ENCODE assay signal across 8 mouse cellular contexts in genomic region chr16:63863913-63864330, GRCm38 (mm10). TPM values are rescaled to one million over a fixed set of nuclear protein-coding genes. Genes with fewer than 3 reads are reported as not detected.
DNase-seq lines count a peak whose midpoint lies in the region; ATAC-seq and TF ChIP-seq lines count a peak whose summit lies in the region.

Gene Epha3, minus strand, starts transcription at chr16:63864175.

- H3K27me3 ChIP-seq in forebrain, embryonic 13.5 days = peaks cover 10% of the 10 kb centered on the region; the same call in 1 of the 2 replicates
- no peaks in the 10 kb centered on the region for H3K27me3 ChIP-seq in heart, embryonic 15.5 days
- 0 out of 2 replicates have a peak, but pooled peaks cover 3% of the 10 kb centered on the region for H3K27me3 ChIP-seq in kidney, postnatal 0 days (ENCODE audit: insufficient read depth, low read length)
- peaks cover 5% of the 10 kb centered on the region; the same call in 1 of the 2 replicates for H3K27me3 ChIP-seq in liver, adult 2 months (ENCODE audit: control insufficient read depth, insufficient read depth, low read length)
- peaks cover 13% of the 10 kb centered on the region; the same call in 1 of the 2 replicates for H3K27me3 ChIP-seq in midbrain, postnatal 0 days (ENCODE audit: insufficient read depth, low read length)
- no peaks in the 10 kb centered on the region for H3K27me3 ChIP-seq in stomach, postnatal 0 days (ENCODE audit: control insufficient read depth, insufficient read depth, low read length)

- peak within 1 kb of the TSS; percentile 79 for H3K4me3 ChIP-seq in forebrain, embryonic 13.5 days
- peak within 1 kb of the TSS; percentile 58 for H3K4me3 ChIP-seq in heart, embryonic 15.5 days
- peak within 1 kb of the TSS; percentile 53 for H3K4me3 ChIP-seq in kidney, postnatal 0 days (replicated peaks; ENCODE audit: low read depth, low read length)
- H3K4me3 ChIP-seq in liver, adult 2 months (ENCODE audit: insufficient read depth, low read depth, low read length) = peak within 1 kb of the TSS; percentile 49
- peak within 1 kb of the TSS; percentile 62 for H3K4me3 ChIP-seq in midbrain, postnatal 0 days (ENCODE audit: low read depth, low read length)
- peak within 1 kb of the TSS; percentile 62 for H3K4me3 ChIP-seq in stomach, postnatal 0 days (ENCODE audit: low read depth, low read length)

- 0 out of 2 replicates have a peak, but pooled peaks have one; percentile 3 for TF ChIP-seq CTCF in kidney, postnatal 0 days (IDR thresholded peaks at IDR 0.05; ENCODE audit: low read depth)
- TF ChIP-seq CTCF in liver, adult 2 months (IDR thresholded peaks at IDR 0.05; ENCODE audit: low read depth, low read length) = no peak
- TF ChIP-seq CTCF in midbrain, postnatal 0 days (IDR thresholded peaks at IDR 0.05) = peak; percentile 34
- peak; percentile 9; the same call in 1 of the 2 replicates for TF ChIP-seq CTCF in stomach, postnatal 0 days (IDR thresholded peaks at IDR 0.05; ENCODE audit: low read depth)

- H3K4me2 ChIP-seq in forebrain, embryonic 13.5 days = peak within 1 kb of the TSS; percentile 76
- H3K4me2 ChIP-seq in heart, embryonic 15.5 days = peak within 1 kb of the TSS; percentile 79
- H3K4me2 ChIP-seq in kidney, postnatal 0 days (ENCODE audit: low read length) = peak within 1 kb of the TSS; percentile 89
- peak within 1 kb of the TSS; percentile 87 for H3K4me2 ChIP-seq in midbrain, postnatal 0 days (ENCODE audit: low read depth, low read length, poor library complexity, severe bottlenecking)
- peak within 1 kb of the TSS; percentile 85 for H3K4me2 ChIP-seq in stomach, postnatal 0 days (replicated peaks; ENCODE audit: low read depth)

- TF ChIP-seq POLR2A in liver, adult 2 months (IDR thresholded peaks at IDR 0.05; ENCODE audit: extremely low read depth, insufficient read depth, low read length) = no peak

- H3K79me2 ChIP-seq in liver, adult 2 months (ENCODE audit: control insufficient read depth, insufficient read depth, low read length) = no peaks in the 10 kb centered on the region

- 0% methylated on average over 28 of the region's 28 CpGs for WGBS in forebrain, embryonic 13.5 days
- WGBS in heart, embryonic 15.5 days = under 1% methylated on average over 28 of the region's 28 CpGs
- WGBS in kidney, postnatal 0 days = under 1% methylated on average over 28 of the region's 28 CpGs
- WGBS in liver, adult 2 months = under 1% methylated on average over 28 of the region's 28 CpGs
- 1% methylated on average over 28 of the region's 28 CpGs for WGBS in midbrain, postnatal 0 days
- under 1% methylated on average over 28 of the region's 28 CpGs for WGBS in stomach, postnatal 0 days

- H3K9me3 ChIP-seq in forebrain, embryonic 13.5 days (replicated peaks) = no peaks in the 10 kb centered on the region
- H3K9me3 ChIP-seq in heart, embryonic 15.5 days (replicated peaks) = no peaks in the 10 kb centered on the region
- H3K9me3 ChIP-seq in kidney, postnatal 0 days (replicated peaks; ENCODE audit: low read length) = no peaks in the 10 kb centered on the region
- no peaks in the 10 kb centered on the region for H3K9me3 ChIP-seq in midbrain, postnatal 0 days (ENCODE audit: low read length)
- no peaks in the 10 kb centered on the region for H3K9me3 ChIP-seq in stomach, postnatal 0 days (ENCODE audit: control insufficient read depth, low read length)

- peaks cover 10% of the 10 kb centered on the region for H3K4me1 ChIP-seq in forebrain, embryonic 13.5 days
- H3K4me1 ChIP-seq in heart, embryonic 15.5 days (replicated peaks) = peaks cover 9% of the 10 kb centered on the region; the same call in 1 of the 2 replicates
- no peaks in the 10 kb centered on the region for H3K4me1 ChIP-seq in kidney, postnatal 0 days (replicated peaks; ENCODE audit: insufficient read depth, low read length)
- H3K4me1 ChIP-seq in liver, adult 2 months (ENCODE audit: control insufficient read depth, insufficient read depth, low read length) = peaks cover 4% of the 10 kb centered on the region; the same call in 1 of the 2 replicates
- H3K4me1 ChIP-seq in midbrain, postnatal 0 days (ENCODE audit: insufficient read depth, low read length) = peaks cover 3% of the 10 kb centered on the region; the same call in 1 of the 2 replicates
- no peaks in the 10 kb centered on the region; the same call in 1 of the 2 replicates for H3K4me1 ChIP-seq in stomach, postnatal 0 days (replicated peaks; ENCODE audit: control insufficient read depth, insufficient read depth)

- DNase-seq in CD4-positive helper T cell, adult 2 months (ENCODE audit: low read depth, low spot score) = peak; percentile 15
- peak; percentile 2 for DNase-seq in c-Kit-positive CD71-positive TER-119-negative erythroid progenitor cells, embryonic 14.5 days (ENCODE audit: low read depth)
- peak; percentile 83 for DNase-seq in kidney, postnatal 0 days (ENCODE audit: low spot score)
- peak; percentile 47 for DNase-seq in liver, adult 2 months (ENCODE audit: extremely low read depth, low read depth, low spot score)
- DNase-seq in midbrain, postnatal 0 days (ENCODE audit: low spot score) = peak; percentile 91
- DNase-seq in stomach, postnatal 0 days (ENCODE audit: low spot score) = peak; percentile 51

- H3K36me3 ChIP-seq in forebrain, embryonic 13.5 days (ENCODE audit: poor library complexity, severe bottlenecking) = no peaks in the 10 kb centered on the region
- H3K36me3 ChIP-seq in heart, embryonic 15.5 days = no peaks in the 10 kb centered on the region
- no peaks in the 10 kb centered on the region for H3K36me3 ChIP-seq in kidney, postnatal 0 days (ENCODE audit: insufficient read depth, low read length)
- H3K36me3 ChIP-seq in liver, adult 2 months (ENCODE audit: control insufficient read depth, insufficient read depth, low read length) = no peaks in the 10 kb centered on the region
- no peaks in the 10 kb centered on the region for H3K36me3 ChIP-seq in midbrain, postnatal 0 days (ENCODE audit: insufficient read depth, low read length)
- no peaks in the 10 kb centered on the region for H3K36me3 ChIP-seq in stomach, postnatal 0 days (ENCODE audit: control insufficient read depth, insufficient read depth, low read length)

- peak within 1 kb of the TSS; percentile 90 for H3K27ac ChIP-seq in forebrain, embryonic 13.5 days
- peak within 1 kb of the TSS; percentile 5; the same call in 1 of the 2 replicates for H3K27ac ChIP-seq in heart, embryonic 15.5 days
- H3K27ac ChIP-seq in kidney, postnatal 0 days = no peak within 1 kb of the TSS
- no peak within 1 kb of the TSS for H3K27ac ChIP-seq in liver, adult 2 months (replicated peaks; ENCODE audit: insufficient read depth, low read depth, low read length)
- peak within 1 kb of the TSS; percentile 55; the same call in 1 of the 2 replicates for H3K27ac ChIP-seq in midbrain, postnatal 0 days (ENCODE audit: low read depth, low read length)
- H3K27ac ChIP-seq in stomach, postnatal 0 days (replicated peaks) = no peak within 1 kb of the TSS

- no peak for TF ChIP-seq EP300 in stomach, postnatal 0 days (optimal IDR thresholded peaks at IDR 0.05)

- peak within 1 kb of the TSS; percentile 83 for H3K9ac ChIP-seq in forebrain, embryonic 13.5 days
- peak within 1 kb of the TSS; percentile 51 for H3K9ac ChIP-seq in heart, embryonic 15.5 days
- peak within 1 kb of the TSS; percentile 39; the same call in 1 of the 2 replicates for H3K9ac ChIP-seq in kidney, postnatal 0 days (ENCODE audit: low read depth, low read length)
- peak within 1 kb of the TSS; percentile 45; the same call in 1 of the 2 replicates for H3K9ac ChIP-seq in liver, adult 2 months (ENCODE audit: low read depth, low read length)
- peak within 1 kb of the TSS; percentile 56 for H3K9ac ChIP-seq in midbrain, postnatal 0 days (replicated peaks; ENCODE audit: low read length, poor library complexity, severe bottlenecking)
- peak within 1 kb of the TSS; percentile 47 for H3K9ac ChIP-seq in stomach, postnatal 0 days (ENCODE audit: low read length)

- ATAC-seq in forebrain, embryonic 13.5 days = peak; percentile 94
- ATAC-seq in heart, embryonic 15.5 days (replicated peaks; ENCODE audit: insufficient number of reproducible peaks, insufficient read depth, low FRiP score, low read depth) = peak; percentile 73
- peak; percentile 49; the same call in 1 of the 2 replicates for ATAC-seq in kidney, postnatal 0 days (replicated peaks; ENCODE audit: low FRiP score, low read depth)
- ATAC-seq in midbrain, postnatal 0 days (ENCODE audit: low FRiP score) = peak; percentile 83
- peak; percentile 15; the same call in 1 of the 2 replicates for ATAC-seq in stomach, postnatal 0 days (ENCODE audit: low FRiP score, low TSS enrichment)

RNA-seq across cellular contexts. Expression of gene Epha3, which starts in this region (rescaled TPM):
- polyA plus RNA-seq in forebrain, embryonic 13.5 days (2015; fragmentation: Nextera tagmentation; extraction: Ambion mirVana) = 86.5 and 88.2 TPM in 2 replicates
- polyA plus RNA-seq in heart, embryonic 15.5 days (2015; fragmentation: Nextera tagmentation; extraction: Ambion mirVana) = 7.8 and 12.4 TPM in 2 replicates
- 7.5 and 7.7 TPM in 2 replicates for polyA plus RNA-seq in kidney, postnatal 0 days (2015; fragmentation: Nextera tagmentation; extraction: Ambion mirVana)
- 1.4 TPM in 2 replicates for total RNA-seq in liver, adult 2 months (2014; rRNA removed)
- 0.32 and 0.67 TPM in 2 replicates for polyA plus RNA-seq in liver, adult 2 months (2012; rRNA removed)
- 11.5 and 17.3 TPM in 2 replicates for total RNA-seq in midbrain, postnatal 0 days (2014; rRNA removed)
- polyA plus RNA-seq in midbrain, postnatal 0 days (2015; fragmentation: Nextera tagmentation; extraction: Ambion mirVana) = 6.2 and 8.6 TPM in 2 replicates
- polyA plus RNA-seq in stomach, postnatal 0 days (2015; fragmentation: Nextera tagmentation; extraction: Ambion mirVana) = 5.9 and 6.4 TPM in 2 replicates

Comparison
In these comparisons a context has a peak if more than half of its experiments do, and no peak if none do; other contexts are left out.
1. DNase-seq: peak in every context shown above with its lines; median percentile 91 in midbrain, postnatal 0 days; 83 in kidney, postnatal 0 days; 51 in stomach, postnatal 0 days; 47 in liver, adult 2 months; 15 in CD4-positive helper T cell, adult 2 months; 2 in c-Kit-positive CD71-positive TER-119-negative erythroid progenitor cells, embryonic 14.5 days.
2. ATAC-seq: peak in every context shown above with its lines; median percentile 94 in forebrain, embryonic 13.5 days; 83 in midbrain, postnatal 0 days; 73 in heart, embryonic 15.5 days; 49 in kidney, postnatal 0 days; 15 in stomach, postnatal 0 days.
3. H3K27ac ChIP-seq: peak in forebrain, embryonic 13.5 days (single experiment), heart, embryonic 15.5 days (single experiment) and midbrain, postnatal 0 days (single experiment); none in kidney, postnatal 0 days (single experiment), liver, adult 2 months (single experiment) and stomach, postnatal 0 days (single experiment).
4. Peak in every context shown above with its lines, with median percentiles within 50 percentile points of each other: H3K4me2 ChIP-seq, H3K4me3 ChIP-seq and H3K9ac ChIP-seq.